9 mouse cellular contexts compared by ENCODE assay signal in the genomic region with DNA sequence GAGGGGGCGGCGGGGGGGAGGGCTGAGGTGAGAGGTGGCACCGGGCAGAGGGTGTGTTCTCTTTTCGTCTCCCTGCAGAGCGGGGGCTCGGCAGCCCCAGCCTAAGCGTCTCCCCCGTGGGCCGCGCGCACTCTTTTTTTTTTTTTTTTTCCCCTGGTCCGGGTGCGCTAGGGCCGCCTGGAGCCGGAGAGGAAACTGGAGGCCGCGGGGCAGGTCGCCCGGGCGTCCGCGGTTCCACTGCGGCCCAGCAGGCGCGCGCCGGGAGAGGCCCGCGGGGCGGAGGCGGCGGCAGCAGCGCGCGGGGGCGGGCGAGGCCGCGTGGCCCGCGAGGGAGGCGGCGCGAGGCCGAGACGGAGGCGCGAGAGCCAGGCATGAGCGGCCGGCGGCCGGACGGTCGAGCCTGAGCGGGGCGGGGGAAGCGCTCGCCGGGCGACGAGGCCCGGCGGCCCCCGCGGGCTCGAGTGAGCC. TPM values are rescaled to one million over a fixed set of nuclear protein-coding genes. Genes with fewer than 3 reads are reported as not detected.
A peak's percentile ranks its signal among the peaks of the same experiment; 100 is the strongest.
DNase-seq lines count a peak whose midpoint lies in the region; ATAC-seq lines count a peak whose summit lies in the region.
"Had no signal": no experiment of that assay in that cellular context is flagged by ENCODE, and none has a peak within 500 bp of the region (broad histone marks: within the 10 kb centered on the region; RNA-seq: fewer than 3 reads in every experiment).

No protein-coding gene starts in this region.

- H3K4me1 ChIP-seq in heart, embryonic 11.5 days (ENCODE audit: control insufficient read depth, insufficient read depth, low read length) = peaks cover 3% of the 10 kb centered on the region
- peaks cover 11% of the 10 kb centered on the region for H3K4me1 ChIP-seq in hindbrain, embryonic 15.5 days (replicated peaks)
- peaks cover 2% of the 10 kb centered on the region; the same call in 1 of the 2 replicates for H3K4me1 ChIP-seq in liver, embryonic 16.5 days (ENCODE audit: control insufficient read depth, low read depth, low read length)

- H3K9me3 ChIP-seq in heart, embryonic 11.5 days (replicated peaks; ENCODE audit: control insufficient read depth, low read length) = no peaks in the 10 kb centered on the region
- H3K9me3 ChIP-seq in hindbrain, embryonic 15.5 days = no peaks in the 10 kb centered on the region
- no peaks in the 10 kb centered on the region for H3K9me3 ChIP-seq in liver, embryonic 16.5 days (replicated peaks; ENCODE audit: control insufficient read depth, low read length)

- peak overlapping the region; percentile 5; the same call in 1 of the 2 replicates for H3K9ac ChIP-seq in heart, embryonic 11.5 days (ENCODE audit: low read depth, low read length)
- no peak overlapping the region for H3K9ac ChIP-seq in hindbrain, embryonic 15.5 days
- H3K9ac ChIP-seq in liver, embryonic 16.5 days (ENCODE audit: low read depth, low read length) = no peak overlapping the region

- no peak for DNase-seq in heart, postnatal 36 days
- peak; percentile 60 for DNase-seq in adrenal gland, postnatal 25 days
- DNase-seq in T-cell, adult 2 months (ENCODE audit: low spot score) = no peak
- no peak for DNase-seq in cerebellum, adult 18-20 months
- no peak for DNase-seq in thymus, postnatal 14 days

- under 1% methylated on average over 45 of the region's 66 CpGs for WGBS in heart, embryonic 11.5 days (ENCODE audit: insufficient replicate concordance)
- under 1% methylated on average over 53 of the region's 66 CpGs for WGBS in hindbrain, embryonic 15.5 days
- 0% methylated on average over 41 of the region's 66 CpGs for WGBS in liver, embryonic 16.5 days (ENCODE audit: insufficient replicate concordance)

- peak overlapping the region; percentile 80 for H3K4me2 ChIP-seq in heart, embryonic 11.5 days
- H3K4me2 ChIP-seq in hindbrain, embryonic 15.5 days = peak overlapping the region; percentile 50
- peak overlapping the region; percentile 53 for H3K4me2 ChIP-seq in liver, embryonic 16.5 days (ENCODE audit: low read depth, low read length)

- peak overlapping the region; percentile 49 for H3K4me3 ChIP-seq in heart, embryonic 11.5 days (ENCODE audit: low read depth, low read length)
- H3K4me3 ChIP-seq in hindbrain, embryonic 15.5 days = peak overlapping the region; percentile 36
- H3K4me3 ChIP-seq in liver, embryonic 16.5 days (ENCODE audit: low read depth, low read length) = peak overlapping the region; percentile 46

- no peaks in the 10 kb centered on the region for H3K36me3 ChIP-seq in heart, embryonic 11.5 days (ENCODE audit: control insufficient read depth, insufficient read depth, low read length)
- H3K36me3 ChIP-seq in hindbrain, embryonic 15.5 days = no peaks in the 10 kb centered on the region
- H3K36me3 ChIP-seq in liver, embryonic 16.5 days (ENCODE audit: control insufficient read depth, insufficient read depth) = no peaks in the 10 kb centered on the region

- H3K27me3 ChIP-seq in heart, embryonic 11.5 days (ENCODE audit: control insufficient read depth, insufficient read depth, low read length) = peaks cover 94% of the 10 kb centered on the region
- H3K27me3 ChIP-seq in hindbrain, embryonic 15.5 days = peaks cover 87% of the 10 kb centered on the region
- H3K27me3 ChIP-seq in liver, embryonic 16.5 days (ENCODE audit: control insufficient read depth, insufficient read depth, low read depth, low read length) = peaks cover 95% of the 10 kb centered on the region

- H3K27ac ChIP-seq in heart, embryonic 11.5 days (ENCODE audit: low read depth, low read length) = no peak overlapping the region
- 0 out of 2 replicates have a peak overlapping the region, but pooled peaks have one; percentile 0 for H3K27ac ChIP-seq in hindbrain, embryonic 15.5 days (replicated peaks)
- H3K27ac ChIP-seq in liver, embryonic 16.5 days (ENCODE audit: low read length) = no peak overlapping the region

- no peak for ATAC-seq in heart, embryonic 11.5 days (replicated peaks; ENCODE audit: insufficient number of reproducible peaks, low FRiP score, low TSS enrichment)
- ATAC-seq in hindbrain, embryonic 15.5 days (ENCODE audit: low FRiP score, low read depth) = no peak
- no peak for ATAC-seq in liver, embryonic 16.5 days (ENCODE audit: low read depth)

- intact Hi-C loops in heart, postnatal 36 days (cut with DNase I) = loop anchor here (5.0 to 10.0 kb wide), 4 partner anchors 257 to 1080 kb away; no protein-coding TSS in a partner anchor

RNA-seq across cellular contexts. Expression of a gene that starts 0.6 kb away (rescaled TPM):
- polyA plus RNA-seq in heart, embryonic 11.5 days (2014; fragmentation: Nextera tagmentation; extraction: Ambion mirVana) = 0.27 and 0.30 TPM in 2 replicates
- 1 to 10 TPM; 1.1 to 1.3 TPM for total RNA-seq in heart, postnatal 36 days (2021)
- 27.2 and 33.9 TPM in 2 replicates for total RNA-seq in adrenal gland, postnatal 25 days (2021)
- polyA plus RNA-seq in hindbrain, embryonic 15.5 days (2015; fragmentation: Nextera tagmentation; extraction: Ambion mirVana) = 0.73 and 1.3 TPM in 2 replicates
- polyA plus RNA-seq in liver, embryonic 16.5 days (2015; fragmentation: Nextera tagmentation; extraction: Ambion mirVana) = 0.04 and 0.05 TPM in 2 replicates

RNA-seq across cellular contexts. Expression of a gene that starts 6.7 kb away (rescaled TPM):
- 2.0 and 3.1 TPM in 2 replicates for polyA plus RNA-seq in heart, embryonic 11.5 days (2014; fragmentation: Nextera tagmentation; extraction: Ambion mirVana)
- not detected for total RNA-seq in heart, postnatal 36 days (2021)
- 0.73 and 2.6 TPM in 2 replicates for total RNA-seq in adrenal gland, postnatal 25 days (2021)
- polyA plus RNA-seq in hindbrain, embryonic 15.5 days (2015; fragmentation: Nextera tagmentation; extraction: Ambion mirVana) = 49.4 and 51.8 TPM in 2 replicates
- polyA plus RNA-seq in liver, embryonic 16.5 days (2015; fragmentation: Nextera tagmentation; extraction: Ambion mirVana) = 0.09 TPM in 1 of 2 replicates, not detected in the other
- total RNA-seq: heart, postnatal 14 days had no signal

RNA-seq across cellular contexts. Expression of a gene that starts 6.7 kb away (rescaled TPM):
- polyA plus RNA-seq in heart, embryonic 11.5 days (2014; fragmentation: Nextera tagmentation; extraction: Ambion mirVana) = not detected in 2 replicates
- total RNA-seq in heart, postnatal 36 days (2021) = under 1 TPM; 0.19 to 0.28 TPM
- total RNA-seq in adrenal gland, postnatal 25 days (2021) = 27.8 and 34.1 TPM in 2 replicates
- polyA plus RNA-seq in hindbrain, embryonic 15.5 days (2015; fragmentation: Nextera tagmentation; extraction: Ambion mirVana) = 2.7 and 3.3 TPM in 2 replicates
- polyA plus RNA-seq in liver, embryonic 16.5 days (2015; fragmentation: Nextera tagmentation; extraction: Ambion mirVana) = not detected in 2 replicates

RNA-seq across cellular contexts. Expression of a gene that starts 7.5 kb away (rescaled TPM):
- polyA plus RNA-seq in heart, embryonic 11.5 days (2014; fragmentation: Nextera tagmentation; extraction: Ambion mirVana) = 0.13 TPM in 1 of 2 replicates, not detected in the other
- under 1 TPM; 0.36 to 0.41 TPM for total RNA-seq in heart, postnatal 36 days (2021)
- total RNA-seq in adrenal gland, postnatal 25 days (2021) = 3.7 and 5.2 TPM in 2 replicates
- polyA plus RNA-seq in hindbrain, embryonic 15.5 days (2015; fragmentation: Nextera tagmentation; extraction: Ambion mirVana) = not detected in 2 replicates
- polyA plus RNA-seq in liver, embryonic 16.5 days (2015; fragmentation: Nextera tagmentation; extraction: Ambion mirVana) = not detected in 2 replicates

RNA-seq across cellular contexts. Expression of a gene that starts 13.3 kb away (rescaled TPM):
- polyA plus RNA-seq in heart, embryonic 11.5 days (2014; fragmentation: Nextera tagmentation; extraction: Ambion mirVana) = 0.11 TPM in 1 of 2 replicates, not detected in the other
- under 1 TPM in 1 of 2 experiments, not detected in 1; 0.22 TPM for total RNA-seq in heart, postnatal 36 days (2021)
- not detected in 2 replicates for total RNA-seq in adrenal gland, postnatal 25 days (2021)
- not detected in 2 replicates for polyA plus RNA-seq in hindbrain, embryonic 15.5 days (2015; fragmentation: Nextera tagmentation; extraction: Ambion mirVana)
- polyA plus RNA-seq in liver, embryonic 16.5 days (2015; fragmentation: Nextera tagmentation; extraction: Ambion mirVana) = not detected in 2 replicates

Comparison
In these comparisons a context has a peak if more than half of its experiments do, and no peak if none do; other contexts are left out.
1. RNA of a gene that starts 6.7 kb away (polyA plus RNA-seq): 49.4 to 51.8 TPM in hindbrain, embryonic 15.5 days; 2.0 to 3.1 TPM in heart, embryonic 11.5 days and 0.09 TPM in liver, embryonic 16.5 days; every median in the first group is over 10 times any median in the second.
2. Peak in every context shown above with its lines, with median percentiles within 50 percentile points of each other: H3K4me2 ChIP-seq and H3K4me3 ChIP-seq.